Mouse (Mus musculus) neural tube, embryonic 14.5 days (tissue): Measurements from ENCODE around the gene Pex3. TPM values are rescaled to one million over a fixed set of nuclear protein-coding genes. Genes with fewer than 3 reads are reported as not detected.
A peak's percentile ranks its signal among the peaks of the same experiment; 100 is the strongest.

Experiments
- ATAC-seq: fragments of 200-750 bp; cut with Nextera tagmentation; 2 replicates; pipeline ENCODE4 v1.8.0; 2017; ENCODE audit warnings: low read depth, mild to moderate bottlenecking, moderate TSS enrichment, moderate library complexity
- H3K27ac ChIP-seq: fragments of 300-500 bp; sonication (generic); 2 replicates; pipeline ENCODE4 v1.5.1; 2014; ENCODE audit warnings: low read depth, mild to moderate bottlenecking, control low read depth, low read length, moderate library complexity, mixed read lengths
- H3K27me3 ChIP-seq: fragments of 300-500 bp; sonication (generic); 2 replicates; pipeline ENCODE4 v1.6.1; 2014; ENCODE audit warnings: low read length; ENCODE audit not compliant: control insufficient read depth, insufficient read depth
- H3K36me3 ChIP-seq: fragments of 300-500 bp; sonication (generic); 2 replicates; pipeline ENCODE4 v1.6.1; 2014; ENCODE audit warnings: low read length, mixed read lengths; ENCODE audit not compliant: control insufficient read depth, insufficient read depth
- H3K4me1 ChIP-seq: fragments of 300-500 bp; sonication (generic); 2 replicates; pipeline ENCODE4 v1.6.1; 2014; ENCODE audit warnings: low read length; ENCODE audit not compliant: control insufficient read depth, insufficient read depth
- H3K4me2 ChIP-seq: fragments of 300-500 bp; sonication (generic); 2 replicates; pipeline ENCODE4 v1.6.1; 2014; ENCODE audit warnings: mild to moderate bottlenecking, low read depth, low read length, control low read depth
- H3K4me3 ChIP-seq: fragments of 300-500 bp; sonication (generic); 2 replicates; pipeline ENCODE4 v1.5.1; 2014; ENCODE audit warnings: low read depth, low read length, control low read depth, mixed read lengths
- H3K9ac ChIP-seq: fragments of 300-500 bp; sonication (generic); replicated peaks from 2 replicates; pipeline ENCODE4 v1.6.1; 2014; ENCODE audit warnings: low read depth, mild to moderate bottlenecking, control low read depth, low read length, mixed read lengths
- H3K9me3 ChIP-seq: fragments of 300-500 bp; sonication (generic); 2 replicates; pipeline ENCODE4 v1.6.1; 2016; ENCODE audit warnings: low read length; ENCODE audit not compliant: control insufficient read depth
- WGBS: fragments of 180-500 bp; shearing (Covaris S2); extraction: QIAGEN DNeasy Blood & Tissue Kit; methylation state at CpG from one replicate; pipeline ENCODE4 v1.1.7; 2014; 5-methylcytosine and 5-hydroxymethylcytosine counted together
- polyA plus RNA-seq: library from polyadenylated mRNA; unstranded; fragments of >200 nt; fragmentation: Nextera tagmentation; extraction: Ambion mirVana; gene quantifications from 2 replicates; pipeline ENCODE4 v1.2.1, GENCODE M21; 2014

The Pex3 gene
- polyA plus RNA-seq, 1 experiment from 2014 or later = 31.9 TPM

DNA sequence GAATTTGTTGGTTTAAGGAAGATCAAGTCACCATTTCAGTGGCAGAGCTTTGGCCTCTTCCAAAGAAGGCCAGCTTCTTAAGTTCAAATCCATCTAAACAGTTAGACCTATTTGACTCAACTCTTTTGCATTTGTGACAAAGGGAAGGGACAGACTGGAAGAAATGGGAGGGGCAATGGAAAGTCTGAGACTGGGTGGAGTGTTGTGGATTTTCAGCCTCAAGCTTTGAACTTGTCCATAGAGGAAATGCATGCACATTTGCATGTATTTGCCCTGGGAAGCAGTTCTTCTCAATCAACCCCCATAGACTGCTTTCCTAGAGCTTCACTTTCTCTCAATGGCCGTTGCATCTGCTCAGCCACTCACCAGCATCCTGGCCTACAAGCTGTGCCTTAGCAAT is 1.4 kb upstream of the Pex3 start:
- Histone ChIP-seq H3K27ac (no peak overlapping the region), H3K36me3 (no peaks in the 10 kb centered on the region), H3K4me2 (no peak overlapping the region), H3K27me3 (no peaks in the 10 kb centered on the region), H3K9me3 (no peaks in the 10 kb centered on the region), H3K4me1 (no peaks in the 10 kb centered on the region), H3K4me3 (no peak overlapping the region), H3K9ac (no peak overlapping the region)
- 85% methylated on average over 1 of the region's 1 CpGs for WGBS
- no peak for ATAC-seq

DNA sequence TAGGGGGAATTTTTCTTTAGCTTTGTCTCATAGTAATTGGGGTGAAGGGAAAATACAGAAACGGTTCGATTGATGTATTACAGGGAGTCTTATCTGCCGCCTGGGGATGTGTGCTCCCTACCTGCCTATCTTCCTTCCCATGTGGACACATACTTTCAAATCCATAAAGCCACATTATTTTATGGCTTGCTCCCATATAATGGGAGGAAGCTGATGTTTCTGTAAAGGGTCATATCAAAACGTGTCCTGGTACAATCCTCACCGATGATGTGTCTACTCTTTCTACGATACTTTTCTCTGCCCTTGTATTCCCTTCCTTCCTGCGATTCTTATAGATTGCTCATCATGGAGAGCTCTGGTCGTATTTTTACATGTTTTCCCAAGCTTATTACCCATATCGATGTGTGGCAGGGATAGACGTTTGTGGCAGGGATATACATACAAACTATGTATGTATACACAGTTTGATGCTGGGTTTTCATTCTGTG is 600 bp upstream of the Pex3 start:
- WGBS = 24% methylated on average over 10 of the region's 10 CpGs
- peak; percentile 23; the same call in 1 of the 2 replicates for ATAC-seq

DNA sequence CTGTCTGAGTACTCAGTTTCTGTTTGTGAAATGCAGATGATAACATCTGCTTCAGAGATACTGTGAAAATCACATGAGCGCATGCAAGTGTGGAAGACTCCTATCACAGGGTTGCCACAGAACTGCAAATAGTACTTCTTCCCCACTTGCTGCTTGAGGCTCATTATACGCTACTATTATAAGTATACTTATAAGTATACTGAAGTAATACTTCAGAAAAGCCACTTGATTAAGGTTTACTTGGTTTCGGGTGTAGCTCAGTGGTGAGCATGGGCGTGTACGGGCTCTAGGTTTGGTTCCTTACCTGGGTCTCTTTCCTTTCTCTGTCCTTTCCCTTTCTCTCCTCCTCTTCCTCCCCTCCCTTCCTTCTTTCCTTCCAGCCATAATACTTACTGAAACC is 11.2 kb downstream of the Pex3 start:
- no peaks in the 10 kb centered on the region for H3K4me1 ChIP-seq
- H3K9me3 ChIP-seq = no peaks in the 10 kb centered on the region
- H3K4me3 ChIP-seq = no peak overlapping the region
- ATAC-seq = no peak
- no peak overlapping the region for H3K4me2 ChIP-seq
- H3K9ac ChIP-seq = no peak overlapping the region
- H3K27ac ChIP-seq = no peak overlapping the region
- no peaks in the 10 kb centered on the region for H3K27me3 ChIP-seq
- WGBS = over 99% methylated on average over 5 of the region's 5 CpGs
- H3K36me3 ChIP-seq = peaks cover 11% of the 10 kb centered on the region

More for the DNA sequence above, 600 bp upstream of the Pex3 start:
- Histone ChIP-seq H3K4me3 (peak overlapping the region; percentile 53), H3K4me2 (peak overlapping the region; percentile 57), H3K9ac (peak overlapping the region; percentile 67), H3K27me3 (no peaks in the 10 kb centered on the region), H3K36me3 (no peaks in the 10 kb centered on the region), H3K4me1 (no peaks in the 10 kb centered on the region), H3K27ac (no peak overlapping the region), H3K9me3 (no peaks in the 10 kb centered on the region)

DNA sequence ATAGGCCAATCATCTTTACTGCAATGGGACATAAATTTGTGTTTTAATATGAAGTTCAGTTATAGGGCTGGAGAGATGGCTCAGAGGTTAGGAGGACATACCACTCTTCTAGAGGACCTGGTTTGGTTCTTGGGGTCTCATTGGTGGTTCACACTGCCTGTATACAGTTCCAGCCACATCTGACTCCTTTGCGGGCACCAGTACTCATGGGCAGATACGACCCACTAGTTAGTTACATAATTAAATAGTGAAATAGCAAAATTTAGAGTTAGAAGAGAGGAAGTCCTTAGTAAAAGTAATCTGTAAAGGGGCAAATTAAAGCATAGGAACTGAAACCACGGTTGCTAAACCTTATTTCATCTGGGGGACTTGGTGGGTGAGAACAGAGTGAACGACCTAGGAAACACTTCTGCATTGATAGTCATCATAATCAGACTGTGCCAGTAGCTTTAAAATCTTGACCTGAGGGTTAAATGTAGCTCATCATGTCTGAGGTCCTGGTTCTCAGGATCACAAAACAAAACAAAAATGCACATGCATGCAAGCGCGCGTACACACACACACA is 13.1 kb downstream of the Pex3 start:
- Histone ChIP-seq H3K9ac (no peak overlapping the region), H3K9me3 (no peaks in the 10 kb centered on the region), H3K4me3 (no peak overlapping the region), H3K27me3 (no peaks in the 10 kb centered on the region), H3K27ac (no peak overlapping the region), H3K4me2 (no peak overlapping the region), H3K4me1 (no peaks in the 10 kb centered on the region), H3K36me3 (peaks cover 6% of the 10 kb centered on the region; the same call in 1 of the 2 replicates)
- ATAC-seq = no peak
- 95% methylated on average over 7 of the region's 7 CpGs for WGBS

DNA sequence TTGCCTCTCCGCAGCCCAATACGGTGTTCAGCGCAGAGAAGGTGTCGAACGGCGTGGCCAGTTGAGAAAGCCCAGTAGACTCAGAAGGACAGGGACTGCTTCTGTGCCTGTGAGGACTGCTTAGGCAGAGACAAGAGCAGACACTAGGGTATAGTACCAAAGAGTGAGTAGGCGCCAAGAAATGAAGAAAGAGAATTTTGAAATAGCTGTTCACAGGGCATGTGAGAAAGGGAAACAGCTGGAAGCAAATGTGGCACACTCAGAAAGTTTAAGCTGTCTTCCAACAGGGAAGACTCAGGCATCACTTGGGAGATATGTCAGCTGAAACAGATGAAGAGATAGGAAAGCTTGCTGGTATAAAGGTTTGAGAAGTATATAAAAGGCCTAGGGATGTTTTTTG is 16.2 kb downstream of the Pex3 start:
- WGBS = 96% methylated on average over 7 of the region's 7 CpGs
- no peak for ATAC-seq
- no peak overlapping the region for H3K4me2 ChIP-seq
- H3K36me3 ChIP-seq = peaks cover under 1% of the 10 kb centered on the region; the same call in 1 of the 2 replicates
- H3K4me3 ChIP-seq = no peak overlapping the region
- no peak overlapping the region for H3K27ac ChIP-seq
- no peak overlapping the region for H3K9ac ChIP-seq
- H3K9me3 ChIP-seq = no peaks in the 10 kb centered on the region
- no peaks in the 10 kb centered on the region for H3K27me3 ChIP-seq
- H3K4me1 ChIP-seq = no peaks in the 10 kb centered on the region

DNA sequence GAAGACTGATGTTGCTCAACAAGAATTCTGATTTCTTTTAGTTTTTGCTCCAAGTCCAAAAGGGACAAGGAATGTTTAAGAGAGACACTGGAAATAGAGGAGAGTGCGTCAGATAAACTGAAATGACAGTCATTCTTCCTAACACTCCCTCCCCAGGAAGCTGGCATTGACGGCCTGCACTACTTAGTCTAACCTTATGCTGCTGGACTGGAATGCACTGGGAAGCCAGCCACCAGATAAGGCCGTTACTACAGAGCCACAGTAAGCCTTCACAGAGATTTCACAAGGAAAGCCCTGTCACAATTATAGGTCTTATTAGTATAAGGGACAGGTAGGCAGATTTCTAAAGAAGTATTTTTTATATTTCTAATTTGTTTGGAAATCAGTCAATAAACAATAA is 18.2 kb downstream of the Pex3 start:
- peaks cover 6% of the 10 kb centered on the region; the same call in 1 of the 2 replicates for H3K36me3 ChIP-seq
- 94% methylated on average over 3 of the region's 3 CpGs for WGBS

DNA sequence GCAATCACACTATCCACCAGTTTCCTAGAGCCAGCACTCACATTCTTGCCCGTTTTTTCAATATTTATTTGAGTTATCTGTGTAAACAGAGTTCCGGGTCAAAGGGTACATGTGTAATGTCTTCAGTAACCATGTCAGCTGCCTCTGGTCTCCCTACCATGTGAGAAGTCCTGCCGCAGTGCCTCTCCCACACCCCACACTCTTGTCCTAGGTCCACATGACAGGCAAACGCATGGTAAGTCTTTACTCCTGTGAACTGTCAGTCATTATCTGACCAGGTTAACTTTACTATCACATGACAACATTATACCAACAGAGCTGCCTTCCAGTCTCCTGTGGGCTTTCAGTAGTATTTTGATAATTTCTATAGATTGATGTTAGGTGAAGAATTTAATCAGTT is 24.8 kb downstream of the Pex3 start:
- H3K9ac ChIP-seq = no peak overlapping the region
- ATAC-seq = no peak
- H3K4me2 ChIP-seq = no peak overlapping the region
- 88% methylated on average over 4 of the region's 4 CpGs for WGBS
- no peaks in the 10 kb centered on the region for H3K4me1 ChIP-seq
- H3K27ac ChIP-seq = no peak overlapping the region
- H3K4me3 ChIP-seq = no peak overlapping the region
- H3K36me3 ChIP-seq = peaks cover 6% of the 10 kb centered on the region; the same call in 1 of the 2 replicates
- no peaks in the 10 kb centered on the region for H3K27me3 ChIP-seq
- no peaks in the 10 kb centered on the region for H3K9me3 ChIP-seq

More for the DNA sequence above, 18.2 kb downstream of the Pex3 start:
- H3K9ac ChIP-seq = no peak overlapping the region
- no peak for ATAC-seq
- H3K4me1 ChIP-seq = no peaks in the 10 kb centered on the region
- no peak overlapping the region for H3K4me2 ChIP-seq
- no peaks in the 10 kb centered on the region for H3K27me3 ChIP-seq
- no peak overlapping the region for H3K27ac ChIP-seq
- no peak overlapping the region for H3K4me3 ChIP-seq
- H3K9me3 ChIP-seq = no peaks in the 10 kb centered on the region

DNA sequence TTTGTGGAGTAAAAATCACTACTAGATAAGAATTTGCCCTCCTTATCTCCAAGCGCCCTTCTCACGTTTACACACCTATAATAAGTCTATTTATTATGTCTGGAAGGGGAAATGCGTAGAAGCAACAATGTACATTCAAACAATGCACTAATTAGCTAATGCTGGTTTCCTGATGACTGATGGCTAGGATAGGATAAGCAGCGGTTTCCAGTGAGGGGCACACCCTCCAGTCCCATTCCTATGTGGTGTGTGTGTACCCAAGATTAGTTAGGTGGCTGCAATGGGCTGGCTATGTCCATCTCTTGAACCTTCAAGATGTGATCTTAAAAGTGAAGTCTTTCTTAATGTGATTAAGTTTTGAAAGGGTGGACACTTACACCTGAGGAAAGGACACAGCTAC is 31.1 kb downstream of the Pex3 start:
- no peak overlapping the region for H3K27ac ChIP-seq
- WGBS = 79% methylated on average over 4 of the region's 4 CpGs
- H3K36me3 ChIP-seq = no peaks in the 10 kb centered on the region; the same call in 1 of the 2 replicates
- H3K4me2 ChIP-seq = no peak overlapping the region
- no peak for ATAC-seq
- H3K27me3 ChIP-seq = no peaks in the 10 kb centered on the region
- no peak overlapping the region for H3K9ac ChIP-seq
- H3K4me3 ChIP-seq = no peak overlapping the region
- H3K9me3 ChIP-seq = no peaks in the 10 kb centered on the region
- no peaks in the 10 kb centered on the region for H3K4me1 ChIP-seq

DNA sequence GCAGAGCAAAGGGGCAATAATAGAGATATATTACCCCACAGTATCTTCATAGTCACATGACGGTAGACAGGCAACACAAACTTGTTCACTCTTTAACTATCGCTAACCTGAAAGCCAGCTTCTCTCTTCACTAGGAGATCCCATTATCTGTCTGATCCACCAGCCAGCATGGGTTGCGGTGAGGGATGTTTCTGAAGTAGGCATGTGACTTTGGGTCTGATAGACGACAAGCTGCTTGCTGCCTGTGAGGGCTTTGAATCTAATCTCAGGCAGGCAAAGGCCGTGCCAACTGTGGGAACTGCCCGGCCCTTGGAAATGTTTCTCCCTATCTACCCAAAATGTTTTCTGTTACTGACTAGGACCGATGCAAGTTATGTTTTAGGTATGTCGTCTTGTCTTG is 50.6 kb downstream of the Pex3 start:
- no peaks in the 10 kb centered on the region for H3K36me3 ChIP-seq
- H3K27ac ChIP-seq = no peak overlapping the region
- WGBS = 91% methylated on average over 8 of the region's 8 CpGs
- no peak overlapping the region for H3K9ac ChIP-seq
- no peaks in the 10 kb centered on the region for H3K4me1 ChIP-seq
- no peak overlapping the region for H3K4me3 ChIP-seq
- no peaks in the 10 kb centered on the region for H3K9me3 ChIP-seq
- no peak overlapping the region for H3K4me2 ChIP-seq
- no peaks in the 10 kb centered on the region for H3K27me3 ChIP-seq
- no peak for ATAC-seq
